ENCODE assay signal across 14 mouse cellular contexts in the genomic region with DNA sequence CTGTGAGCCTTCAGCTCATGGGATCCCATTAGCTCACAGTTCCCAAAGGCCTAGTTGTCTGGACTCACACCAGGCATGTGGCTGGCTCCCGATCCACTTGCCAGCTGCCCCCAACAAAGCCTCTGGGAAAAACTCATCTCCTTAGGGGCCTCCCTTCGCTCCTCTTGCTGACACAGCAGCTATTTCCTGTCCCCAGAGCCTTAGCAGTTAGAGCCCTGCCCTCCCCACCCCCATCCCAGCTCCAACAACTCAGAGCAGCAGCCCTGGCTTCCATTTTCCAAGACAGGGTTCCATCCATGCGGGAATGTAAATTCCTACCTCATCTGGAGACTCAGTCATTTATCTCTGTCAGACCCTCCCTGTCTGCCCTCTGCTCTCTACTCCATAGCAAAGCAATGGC. TPM values are rescaled to one million over a fixed set of nuclear protein-coding genes. Genes with fewer than 3 reads are reported as not detected.
A peak's percentile ranks its signal among the peaks of the same experiment; 100 is the strongest.
DNase-seq lines count a peak whose midpoint lies in the region.
"Had no signal": no experiment of that assay in that cellular context is flagged by ENCODE, and none has a peak within 500 bp of the region (broad histone marks: within the 10 kb centered on the region; RNA-seq: fewer than 3 reads in every experiment).

No protein-coding gene starts in this region.

- H3K27ac ChIP-seq in embryonic facial prominence, embryonic 10.5 days (replicated peaks), result 0 out of 2 replicates have a peak overlapping the region, but pooled peaks have one; percentile 62
- H3K27ac ChIP-seq in limb, embryonic 10.5 days, result peak overlapping the region; percentile 75
- H3K27ac ChIP-seq: embryonic facial prominence, embryonic 13.5 days had no signal

- H3K4me3 ChIP-seq in embryonic facial prominence, embryonic 10.5 days, result no peak overlapping the region
- no peak overlapping the region for H3K4me3 ChIP-seq in limb, embryonic 10.5 days
- H3K4me3 ChIP-seq: embryonic facial prominence, embryonic 13.5 days had no signal

- H3K9me3 ChIP-seq in embryonic facial prominence, embryonic 10.5 days, result no peaks in the 10 kb centered on the region
- H3K9me3 ChIP-seq in limb, embryonic 10.5 days (replicated peaks), result no peaks in the 10 kb centered on the region
- H3K9me3 ChIP-seq: embryonic facial prominence, embryonic 13.5 days had no signal

- DNase-seq in kidney, adult 18-20 months, result peak; percentile 9
- DNase-seq in kidney, adult 8-10 months, result no peak
- DNase-seq in embryo, embryonic 10 days (ENCODE audit: low spot score), result peak; percentile 49
- no peak for DNase-seq in embryonic facial prominence, embryonic 10.5 days (ENCODE audit: low spot score)
- no peak for DNase-seq in limb, embryonic 10.5 days (ENCODE audit: low spot score)
- no peak for DNase-seq in layer of hippocampus, postnatal 14 days (ENCODE audit: low spot score in 2 of 2)
- no peak for DNase-seq in layer of hippocampus, adult 11-12 months (ENCODE audit: low spot score)
- DNase-seq: adrenal gland, postnatal 36 days; cerebellum, adult 2 months; gastrocnemius, postnatal 10 days; midbrain, embryonic 14.5 days; right cerebral cortex, adult 18-20 months; thymus, postnatal 36 days had no signal

- no peaks in the 10 kb centered on the region for H3K36me3 ChIP-seq in embryonic facial prominence, embryonic 10.5 days (replicated peaks)
- no peaks in the 10 kb centered on the region for H3K36me3 ChIP-seq in limb, embryonic 10.5 days
- H3K36me3 ChIP-seq: embryonic facial prominence, embryonic 13.5 days had no signal

- H3K4me1 ChIP-seq in embryonic facial prominence, embryonic 10.5 days, result peaks cover 18% of the 10 kb centered on the region
- H3K4me1 ChIP-seq in limb, embryonic 10.5 days, result peaks cover 24% of the 10 kb centered on the region

- 41% methylated on average over 3 of the region's 3 CpGs for WGBS in embryonic facial prominence, embryonic 10.5 days
- 17% methylated on average over 3 of the region's 3 CpGs for WGBS in limb, embryonic 10.5 days

- H3K27me3 ChIP-seq in embryonic facial prominence, embryonic 10.5 days (replicated peaks; ENCODE audit: low read depth, poor library complexity, severe bottlenecking), result no peaks in the 10 kb centered on the region
- H3K27me3 ChIP-seq in limb, embryonic 10.5 days (ENCODE audit: low read depth, poor library complexity, severe bottlenecking), result no peaks in the 10 kb centered on the region
- H3K27me3 ChIP-seq: embryonic facial prominence, embryonic 13.5 days had no signal

RNA-seq across cellular contexts. Expression of a gene that starts 26.6 kb away (rescaled TPM):
- polyA plus RNA-seq in embryonic facial prominence, embryonic 10.5 days (2016; fragmentation: Nextera tagmentation; extraction: Ambion mirVana), result 0.47 and 0.95 TPM in 2 replicates
- polyA plus RNA-seq in limb, embryonic 10.5 days (2016; fragmentation: Nextera tagmentation; extraction: Ambion mirVana), result 0.44 and 0.49 TPM in 2 replicates
- total RNA-seq in layer of hippocampus, postnatal 14 days (2021), result under 1 TPM; 0.14 to 0.21 TPM

RNA-seq across cellular contexts. Expression of a gene that starts 43.7 kb away (rescaled TPM):
- polyA plus RNA-seq in embryonic facial prominence, embryonic 10.5 days (2016; fragmentation: Nextera tagmentation; extraction: Ambion mirVana), result 7.3 and 7.4 TPM in 2 replicates
- polyA plus RNA-seq in limb, embryonic 10.5 days (2016; fragmentation: Nextera tagmentation; extraction: Ambion mirVana), result 4.5 and 6.0 TPM in 2 replicates
- total RNA-seq in layer of hippocampus, postnatal 14 days (2021), result 1 to 10 TPM; 3.4 to 5.3 TPM

Comparison
In these comparisons a context has a peak if more than half of its experiments do, and no peak if none do; other contexts are left out.
1. DNase-seq: peak in kidney, adult 18-20 months (single experiment) and embryo, embryonic 10 days (single experiment); none in kidney, adult 8-10 months (0 of 2), embryonic facial prominence, embryonic 10.5 days (single experiment), limb, embryonic 10.5 days (single experiment), layer of hippocampus, postnatal 14 days (0 of 2) and layer of hippocampus, adult 11-12 months (single experiment).